Mouse (Mus musculus): ENCODE data around the gene Pf4.

- no peak for TF ChIP-seq CTCF (IDR thresholded peaks at IDR 0.05; ENCODE audit: borderline replicate concordance, insufficient read depth, low read length)
- TF ChIP-seq POLR2A (IDR thresholded peaks at IDR 0.05; ENCODE audit: low read depth, low read length), result peak; percentile 51; the same call in 1 of the 2 replicates
These were observed 10.4 kb upstream of the Pf4 start for GRCm38 (mm10) chr5:90761834-90762233.
